Mouse (Mus musculus) stomach, embryonic 14.5 days (tissue): ENCODE measurements around the gene Larp6. TPM values are rescaled to one million over a fixed set of nuclear protein-coding genes. Genes with fewer than 3 reads are reported as not detected.

Experiments used
- ATAC-seq: fragments of 200-750 bp; cut with Nextera tagmentation; 2 replicates; pipeline ENCODE4 v1.8.0; 2017; ENCODE audit warnings: low read depth, moderate TSS enrichment; ENCODE audit not compliant: insufficient number of reproducible peaks, insufficient read depth, low FRiP score
- H3K27ac ChIP-seq: fragments of 300-500 bp; sonication (generic); 2 replicates; pipeline ENCODE4 v1.5.1; 2014; ENCODE audit warnings: mild to moderate bottlenecking, low read length, moderate library complexity, mixed read lengths
- H3K27me3 ChIP-seq: fragments of 300-500 bp; sonication (generic); 2 replicates; pipeline ENCODE4 v1.6.1; 2014; ENCODE audit warnings: low read length, control low read depth, mixed read lengths; ENCODE audit not compliant: control insufficient read depth, insufficient read depth
- H3K36me3 ChIP-seq: fragments of 300-500 bp; sonication (generic); 2 replicates; pipeline ENCODE4 v1.6.1; 2014; ENCODE audit warnings: mild to moderate bottlenecking, control low read depth, low read length, moderate library complexity, mixed read lengths; ENCODE audit not compliant: control insufficient read depth, insufficient read depth
- H3K4me1 ChIP-seq: fragments of 300-500 bp; sonication (generic); 2 replicates; pipeline ENCODE4 v1.6.1; 2014; ENCODE audit warnings: low read length, control low read depth, mixed read lengths; ENCODE audit not compliant: control insufficient read depth, insufficient read depth
- H3K4me2 ChIP-seq: fragments of 300-500 bp; sonication (generic); replicated peaks from 2 replicates; pipeline ENCODE4 v1.6.1; 2014; ENCODE audit warnings: low read depth, low read length, control low read depth
- H3K4me3 ChIP-seq: fragments of 300-500 bp; sonication (generic); 2 replicates; pipeline ENCODE4 v1.5.1; 2014; ENCODE audit warnings: low read depth, low read length, control low read depth
- H3K9ac ChIP-seq: fragments of 300-500 bp; sonication (generic); replicated peaks from 2 replicates; pipeline ENCODE4 v1.6.1; 2014; ENCODE audit warnings: low read depth, mild to moderate bottlenecking, control low read depth, low read length, moderate library complexity, mixed read lengths
- H3K9me3 ChIP-seq: fragments of 300-500 bp; sonication (generic); 2 replicates; pipeline ENCODE4 v1.6.1; 2016; ENCODE audit warnings: low read depth, low read length, control low read depth; ENCODE audit not compliant: control insufficient read depth
- WGBS: fragments of 180-500 bp; shearing (Covaris S2); extraction: QIAGEN DNeasy Blood & Tissue Kit; methylation state at CpG from one replicate; pipeline ENCODE4 v1.1.7; 2014; 5-methylcytosine and 5-hydroxymethylcytosine counted together
- polyA plus RNA-seq: library from polyadenylated mRNA; unstranded; fragments of >200 nt; fragmentation: Nextera tagmentation; extraction: Ambion mirVana; gene quantifications from 2 replicates; pipeline ENCODE4 v1.2.1, GENCODE M21; 2014

Gene Larp6
- polyA plus RNA-seq, 1 experiment from 2014 or later: 2.2 TPM

GRCm38 (mm10) chr9:60715828-60716227, 3.0 kb downstream of the Larp6 start:
- ATAC-seq: no peak
- Histone ChIP-seq H3K9me3 (no peaks in the 10 kb centered on the region), H3K4me1 (0 out of 2 replicates have a peak, but pooled peaks cover 3% of the 10 kb centered on the region), H3K36me3 (no peaks in the 10 kb centered on the region), H3K4me2 (no peak overlapping the region), H3K27ac (no peak overlapping the region), H3K27me3 (no peaks in the 10 kb centered on the region), H3K9ac (no peak overlapping the region), H3K4me3 (no peak overlapping the region)
- WGBS: 42% methylated on average over 5 of the region's 5 CpGs

- no peak overlapping the region for H3K4me3 ChIP-seq
- WGBS: 58% methylated on average over 3 of the region's 3 CpGs
These were observed 5.5 kb downstream of the Larp6 start for GRCm38 (mm10) chr9:60718284-60718683.

GRCm38 (mm10) chr9:60719687-60720086, 6.9 kb downstream of the Larp6 start:
- no peak overlapping the region for H3K4me2 ChIP-seq
- WGBS: 78% methylated on average over 3 of the region's 3 CpGs
- no peaks in the 10 kb centered on the region for H3K27me3 ChIP-seq
- H3K9ac ChIP-seq: no peak overlapping the region
- H3K9me3 ChIP-seq: no peaks in the 10 kb centered on the region
- ATAC-seq: no peak
- no peak overlapping the region for H3K27ac ChIP-seq
- no peak overlapping the region for H3K4me3 ChIP-seq
- H3K36me3 ChIP-seq: no peaks in the 10 kb centered on the region
- no peaks in the 10 kb centered on the region for H3K4me1 ChIP-seq

More at GRCm38 (mm10) chr9:60718284-60718683, 5.5 kb downstream of the Larp6 start:
- no peaks in the 10 kb centered on the region for H3K9me3 ChIP-seq
- H3K27me3 ChIP-seq: no peaks in the 10 kb centered on the region
- no peak for ATAC-seq
- no peak overlapping the region for H3K4me2 ChIP-seq
- no peak overlapping the region for H3K9ac ChIP-seq
- H3K36me3 ChIP-seq: no peaks in the 10 kb centered on the region
- H3K27ac ChIP-seq: no peak overlapping the region
- 0 out of 2 replicates have a peak, but pooled peaks cover under 1% of the 10 kb centered on the region for H3K4me1 ChIP-seq

DNA sequence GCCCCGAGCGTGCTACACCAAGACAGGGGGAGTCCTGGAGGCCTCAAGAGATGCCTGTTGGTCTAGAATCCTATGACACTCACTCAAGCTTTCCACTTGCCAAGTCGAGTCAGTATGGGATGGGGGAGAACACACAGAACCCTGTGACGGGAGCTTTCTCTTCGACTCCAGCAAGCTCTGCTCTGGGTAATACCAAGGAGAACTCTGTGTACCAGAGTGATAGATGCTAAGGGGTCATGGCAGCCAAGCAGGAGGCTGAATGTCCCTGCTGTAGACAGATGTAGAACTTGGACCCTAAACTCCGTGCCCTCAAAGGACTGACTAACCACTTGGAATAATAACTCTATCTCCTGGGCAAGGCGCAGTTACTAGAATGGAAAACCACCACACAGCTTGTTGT, 12.2 kb downstream of the Larp6 start:
- no peaks in the 10 kb centered on the region for H3K9me3 ChIP-seq
- H3K9ac ChIP-seq: no peak overlapping the region
- no peak overlapping the region for H3K4me2 ChIP-seq
- no peak overlapping the region for H3K4me3 ChIP-seq
- no peaks in the 10 kb centered on the region for H3K4me1 ChIP-seq
- no peaks in the 10 kb centered on the region for H3K36me3 ChIP-seq
- H3K27ac ChIP-seq: no peak overlapping the region
- WGBS: 92% methylated on average over 7 of the region's 7 CpGs
- ATAC-seq: no peak
- H3K27me3 ChIP-seq: no peaks in the 10 kb centered on the region

GRCm38 (mm10) chr9:60734321-60734720, 21.5 kb downstream of the Larp6 start:
- 78% methylated on average over 2 of the region's 2 CpGs for WGBS
- Histone ChIP-seq H3K27ac (no peak overlapping the region), H3K36me3 (peaks cover 6% of the 10 kb centered on the region; the same call in 1 of the 2 replicates), H3K4me2 (no peak overlapping the region), H3K9me3 (no peaks in the 10 kb centered on the region), H3K9ac (no peak overlapping the region), H3K27me3 (no peaks in the 10 kb centered on the region), H3K4me3 (no peak overlapping the region), H3K4me1 (no peaks in the 10 kb centered on the region)
- no peak for ATAC-seq

DNA sequence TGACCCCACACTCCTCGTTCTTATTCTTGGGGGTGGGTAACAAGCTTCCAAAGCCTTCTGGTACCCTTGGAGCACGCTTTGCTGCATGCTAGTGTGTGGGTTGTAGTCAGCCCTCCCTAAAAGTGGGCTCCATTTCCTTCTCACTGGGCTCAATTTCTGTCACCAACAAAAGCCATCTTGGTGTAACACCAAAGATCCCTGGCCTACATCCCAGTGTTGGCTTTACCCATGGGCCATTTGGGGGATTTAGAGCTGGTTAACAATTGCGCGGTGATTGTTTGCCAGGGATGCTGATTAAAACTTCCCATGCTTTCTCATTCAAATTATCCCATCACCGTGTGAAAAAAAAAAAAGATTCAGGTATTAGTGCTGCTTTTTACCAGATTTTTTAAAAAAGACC, 26.3 kb downstream of the Larp6 start:
- H3K4me3 ChIP-seq: no peak overlapping the region
- H3K27me3 ChIP-seq: no peaks in the 10 kb centered on the region
- H3K27ac ChIP-seq: no peak overlapping the region
- no peak for ATAC-seq
- peaks cover 12% of the 10 kb centered on the region for H3K4me1 ChIP-seq
- no peak overlapping the region for H3K9ac ChIP-seq
- H3K4me2 ChIP-seq: no peak overlapping the region
- H3K9me3 ChIP-seq: no peaks in the 10 kb centered on the region
- 94% methylated on average over 5 of the region's 5 CpGs for WGBS
- H3K36me3 ChIP-seq: peaks cover 6% of the 10 kb centered on the region; the same call in 1 of the 2 replicates

GRCm38 (mm10) chr9:60741436-60741835, 28.6 kb downstream of the Larp6 start:
- Histone ChIP-seq H3K27ac (no peak overlapping the region), H3K4me3 (no peak overlapping the region), H3K27me3 (no peaks in the 10 kb centered on the region), H3K9ac (no peak overlapping the region), H3K36me3 (peaks cover 6% of the 10 kb centered on the region; the same call in 1 of the 2 replicates), H3K9me3 (no peaks in the 10 kb centered on the region), H3K4me2 (no peak overlapping the region), H3K4me1 (peaks cover 12% of the 10 kb centered on the region)
- WGBS: 63% methylated on average over 10 of the region's 10 CpGs
- ATAC-seq: no peak

GRCm38 (mm10) chr9:60742516-60742915, 29.7 kb downstream of the Larp6 start:
- H3K4me2 ChIP-seq: peak overlapping the region; percentile 42; the same call in 1 of the 2 replicates
- H3K27me3 ChIP-seq: no peaks in the 10 kb centered on the region
- no peak overlapping the region for H3K9ac ChIP-seq
- 55% methylated on average over 9 of the region's 9 CpGs for WGBS
- peaks cover 12% of the 10 kb centered on the region for H3K4me1 ChIP-seq
- H3K36me3 ChIP-seq: no peaks in the 10 kb centered on the region
- H3K4me3 ChIP-seq: no peak overlapping the region
- H3K9me3 ChIP-seq: no peaks in the 10 kb centered on the region
- H3K27ac ChIP-seq: no peak overlapping the region
- no peak for ATAC-seq
